Mouse (Mus musculus): Measurements from ENCODE around the gene Cyp4a12a. TPM values are rescaled to one million over a fixed set of nuclear protein-coding genes. Genes with fewer than 3 reads are reported as not detected.
"Not testable (repeated sequence)": the region's sequence is repeated elsewhere in the genome, so short reads cannot be mapped to it uniquely, and the experiment has no call there.

Cyp4a12a gene
- not detected in 2 replicates for polyA plus RNA-seq (2012; rRNA removed)

DNA sequence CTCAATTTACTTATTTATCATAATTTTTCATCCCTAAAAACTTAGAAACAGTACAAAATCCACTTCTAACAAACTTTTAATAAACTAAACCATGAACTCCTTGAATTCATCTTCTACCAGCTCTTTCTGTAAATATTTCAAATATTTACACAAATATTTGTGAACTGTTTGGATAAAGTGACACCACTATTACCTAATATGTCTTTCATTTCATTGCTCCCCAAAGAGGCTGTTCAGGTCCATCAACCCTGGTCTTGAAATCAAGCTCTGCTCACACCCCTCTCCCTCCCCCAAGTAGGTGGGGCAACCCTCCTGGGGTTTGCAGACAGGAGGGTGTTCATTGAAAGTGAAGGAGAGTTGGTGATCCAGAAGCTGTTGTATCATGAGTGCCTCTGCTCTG is at the start of gene Cyp4a12a:
Cyp4a12a (plus strand) TSS at position 301 of the 400 bp plus-strand sequence.
- not testable (repeated sequence) for DNase-seq (ENCODE audit: low spot score)

DNA sequence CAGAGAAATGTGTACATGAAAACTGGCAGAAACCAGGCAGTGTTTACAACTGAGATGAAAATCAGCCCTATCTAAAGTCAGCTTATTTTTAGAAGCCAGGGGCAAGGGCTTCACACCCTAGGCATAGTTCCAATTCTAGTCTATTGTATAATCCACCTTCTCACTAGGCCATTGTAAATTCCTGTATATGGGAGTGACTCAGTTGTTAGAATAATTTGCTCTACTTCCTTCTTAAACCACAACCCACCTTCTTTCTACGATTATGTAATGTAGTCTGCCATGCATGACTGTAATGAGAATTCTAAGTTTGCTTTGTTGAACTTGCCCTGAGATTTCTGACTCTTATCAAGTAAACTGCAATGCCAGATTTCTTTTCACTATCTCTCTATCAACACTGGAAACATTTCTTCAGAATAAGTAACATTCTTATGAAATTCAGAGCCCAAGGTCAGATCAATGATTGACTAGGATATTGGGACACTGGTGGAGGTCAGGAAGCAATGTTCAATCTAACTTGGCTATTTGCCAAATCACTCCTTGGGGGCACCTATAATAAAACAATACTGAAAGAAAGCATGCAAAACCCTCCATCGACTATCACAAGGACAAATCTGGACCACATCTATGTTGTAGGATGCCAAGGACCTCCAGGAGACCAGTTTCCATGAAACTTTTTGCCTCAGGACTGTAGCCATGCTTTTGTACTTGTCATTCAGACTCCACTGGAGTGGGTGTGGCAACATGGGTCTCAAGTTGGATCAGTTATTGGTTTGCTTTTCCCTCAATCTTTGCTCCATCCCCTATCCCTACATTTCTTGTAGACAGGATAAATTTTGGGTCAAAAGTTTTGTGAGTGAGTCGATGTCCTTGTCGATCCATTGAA is 33.9 kb upstream of the Cyp4a12a start:
- DNase-seq (ENCODE audit: low spot score): not testable (repeated sequence)

DNA sequence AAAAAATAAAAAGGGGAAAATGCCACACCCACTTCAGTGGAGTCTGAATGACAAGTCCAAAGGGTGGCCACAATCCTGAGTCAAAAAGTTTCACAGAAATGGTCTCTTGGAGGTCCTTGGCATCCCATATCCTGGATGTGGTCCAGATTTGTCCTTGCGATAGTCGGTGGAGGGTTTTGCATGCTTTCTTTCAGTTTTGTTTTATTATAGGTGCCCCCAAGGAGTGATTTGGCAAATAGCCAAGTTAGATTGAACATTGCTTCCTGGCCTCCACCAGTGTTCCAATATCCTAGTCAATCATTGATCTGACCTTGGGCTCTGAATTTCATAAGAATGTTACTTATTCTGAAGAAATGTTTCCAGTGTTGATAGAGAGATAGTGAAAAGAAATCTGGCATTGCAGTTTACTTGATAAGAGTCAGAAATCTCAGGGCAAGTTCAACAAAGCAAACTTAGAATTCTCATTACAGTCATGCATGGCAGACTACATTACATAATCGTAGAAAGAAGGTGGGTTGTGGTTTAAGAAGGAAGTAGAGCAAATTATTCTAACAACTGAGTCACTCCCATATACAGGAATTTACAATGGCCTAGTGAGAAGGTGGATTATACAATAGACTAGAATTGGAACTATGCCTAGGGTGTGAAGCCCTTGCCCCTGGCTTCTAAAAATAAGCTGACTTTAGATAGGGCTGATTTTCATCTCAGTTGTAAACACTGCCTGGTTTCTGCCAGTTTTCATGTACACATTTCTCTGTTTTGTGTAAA is 20.4 kb upstream of the Cyp4a12a start:
- DNase-seq (ENCODE audit: low spot score): not testable (repeated sequence)

DNA sequence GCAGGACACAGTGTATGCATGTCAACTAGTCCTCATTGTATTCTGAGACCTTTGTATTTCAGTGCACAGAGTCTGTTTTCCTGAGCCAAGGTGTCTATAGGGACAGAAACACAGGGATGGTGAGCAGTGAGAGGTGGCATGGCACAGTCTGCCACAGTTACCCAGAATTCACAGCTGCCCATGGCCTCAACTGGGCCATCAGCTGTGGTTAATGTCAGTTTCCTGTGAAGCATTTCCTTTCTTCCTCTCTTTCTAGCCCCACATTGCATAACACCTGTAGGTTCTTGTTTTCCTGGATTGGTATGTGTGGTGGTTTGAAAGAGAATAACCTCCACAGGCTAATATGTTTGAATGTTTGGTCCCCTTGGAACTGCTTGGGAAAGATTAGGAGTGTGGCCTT is 18.5 kb upstream of the Cyp4a12a start:
- no peak for DNase-seq (ENCODE audit: low spot score)

DNA sequence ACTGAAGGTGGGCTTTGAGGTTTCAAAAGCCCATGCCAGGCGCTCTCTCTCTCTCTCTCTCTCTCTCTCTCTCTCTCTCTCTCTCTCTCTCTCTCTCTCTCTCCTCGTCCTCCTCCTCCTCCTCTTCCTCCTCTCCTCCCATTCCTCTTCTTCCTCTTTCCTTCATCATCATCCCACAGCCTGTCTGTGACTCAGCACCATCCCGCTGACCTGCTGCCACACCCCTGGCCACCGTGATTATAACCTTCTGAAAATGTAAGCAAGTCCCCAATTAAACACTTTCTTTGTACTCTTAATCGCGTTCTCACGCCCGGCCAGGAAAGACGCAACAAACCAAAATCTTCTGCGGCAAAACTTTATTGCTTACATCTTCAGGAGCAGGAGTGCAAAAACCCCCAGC is 18.1 kb upstream of the Cyp4a12a start:
- not testable (repeated sequence) for DNase-seq (ENCODE audit: low spot score)

DNA sequence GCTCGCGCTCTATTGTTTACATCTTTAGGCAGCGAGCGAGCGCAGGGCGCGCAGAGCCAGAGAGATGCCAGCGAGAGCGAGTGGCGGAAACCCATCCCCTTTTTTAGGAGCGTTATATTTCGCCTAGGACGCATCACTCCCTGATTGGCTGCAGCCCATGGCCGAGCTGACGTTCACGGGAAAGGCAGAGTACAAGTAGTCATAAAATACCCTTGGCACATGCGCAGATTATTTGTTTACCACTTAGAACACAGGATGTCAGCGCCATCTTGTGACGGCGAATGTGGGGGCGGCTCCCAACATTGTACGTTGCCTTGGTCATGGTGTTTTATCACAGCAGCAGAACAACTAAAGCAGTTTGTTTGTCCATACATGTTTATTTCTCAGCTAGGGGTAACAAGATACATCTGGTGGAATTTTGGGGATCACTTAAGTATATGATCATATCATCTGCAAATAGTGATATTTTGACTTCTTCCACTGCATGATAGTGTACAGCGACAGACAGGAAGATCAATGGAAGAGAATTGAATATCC is 17.5 kb upstream of the Cyp4a12a start:
- not testable (repeated sequence) for DNase-seq (ENCODE audit: low spot score)

DNA sequence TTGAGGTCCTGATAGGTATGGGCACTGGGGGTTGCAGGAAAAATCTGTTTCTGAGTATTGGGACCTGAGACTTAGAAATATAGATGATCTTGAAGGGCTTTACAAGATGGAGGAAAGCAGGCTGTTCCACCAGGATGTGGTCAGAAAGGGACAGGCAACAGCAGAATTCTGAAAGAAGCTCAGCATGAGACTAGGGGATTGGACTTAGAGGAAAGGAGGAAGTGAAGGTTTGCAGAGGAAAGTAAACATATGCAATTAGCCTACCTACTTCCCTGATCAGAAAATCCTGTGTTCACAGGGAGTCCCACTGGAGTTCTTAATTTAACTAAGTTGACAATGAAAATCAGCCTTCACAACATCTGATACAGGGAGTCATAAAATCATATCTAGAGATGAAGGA is 26.9 kb downstream of the Cyp4a12a start:
- DNase-seq (ENCODE audit: low spot score): not testable (repeated sequence)

DNA sequence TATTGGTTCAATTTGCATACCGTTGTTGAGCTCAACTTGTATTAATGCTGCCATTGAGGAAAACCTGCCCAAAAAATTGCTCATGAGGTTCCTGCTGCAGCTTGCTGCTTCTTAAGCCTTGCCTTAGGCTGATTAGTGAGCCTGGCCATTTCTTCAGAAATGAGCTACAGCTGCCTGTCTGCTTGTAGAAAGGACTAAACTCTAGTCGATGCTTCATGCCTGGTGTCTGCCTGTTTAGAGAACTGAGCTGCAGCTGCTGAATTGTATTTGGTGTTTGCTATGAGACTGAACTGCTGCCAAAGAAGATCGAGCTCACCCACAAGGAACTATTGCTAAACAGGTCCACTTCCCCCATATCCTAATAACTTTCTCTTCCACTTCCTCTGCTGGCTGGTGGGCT is 66.8 kb downstream of the Cyp4a12a start:
- not testable (repeated sequence) for DNase-seq (ENCODE audit: low spot score)

DNA sequence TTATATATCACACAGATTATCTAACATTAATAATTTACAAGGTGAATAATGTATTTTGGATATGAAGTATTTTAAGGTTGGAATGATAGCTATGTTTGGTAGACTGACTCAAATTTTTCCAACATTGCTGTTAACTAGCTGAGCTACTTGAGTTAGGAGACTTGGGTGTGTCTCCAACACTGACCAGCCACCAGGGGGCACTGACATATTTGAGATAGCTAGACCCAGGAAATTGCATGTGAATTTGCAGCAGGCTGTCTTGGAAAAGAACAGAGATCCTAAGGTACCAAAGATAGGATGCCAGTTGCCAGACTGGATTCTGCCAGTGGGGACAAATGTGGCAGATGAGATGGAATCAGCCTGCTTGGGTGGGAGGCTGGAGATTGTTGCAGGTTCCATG is 69.2 kb downstream of the Cyp4a12a start:
- DNase-seq (ENCODE audit: low spot score): not testable (repeated sequence)

Other genes starting within 250 kb of the Cyp4a12a start
- gene Tal1, start 242.6 kb upstream of the Cyp4a12a start, polyA plus RNA-seq (2012; rRNA removed): 2.1 and 2.2 TPM in 2 replicates
- gene Pdzk1ip1, start 210.3 kb upstream of the Cyp4a12a start, polyA plus RNA-seq (2012; rRNA removed): 79.6 and 106 TPM in 2 replicates
- gene Cyp4x1, start 164.8 kb upstream of the Cyp4a12a start, polyA plus RNA-seq (2012; rRNA removed): 0.04 TPM in 1 of 2 replicates, not detected in the other
- gene Cyp4a29, start 57.0 kb upstream of the Cyp4a12a start, polyA plus RNA-seq (2012; rRNA removed): not detected in 2 replicates
- not detected in 2 replicates for gene Cyp4a12b, start 112.6 kb downstream of the Cyp4a12a start, polyA plus RNA-seq (2012; rRNA removed)
- gene Cyp4a30b, start 153.6 kb downstream of the Cyp4a12a start, polyA plus RNA-seq (2012; rRNA removed): not detected in 2 replicates
- gene Cyp4a14, start 197.1 kb downstream of the Cyp4a12a start, polyA plus RNA-seq (2012; rRNA removed): not detected in 2 replicates
- gene Cyp4a10, start 219.2 kb downstream of the Cyp4a12a start, polyA plus RNA-seq (2012; rRNA removed): not detected in 2 replicates